Mouse (Mus musculus): ENCODE measurements at regions not wholly inside any gene's neighbourhood (a gene's known extent, or its start where the extent isn't known, plus 50 kb on each side); places are given as distances from the start of the nearest gene placed in this dataset.
A peak's percentile ranks its signal among the peaks of the same experiment; 100 is the strongest.

DNA sequence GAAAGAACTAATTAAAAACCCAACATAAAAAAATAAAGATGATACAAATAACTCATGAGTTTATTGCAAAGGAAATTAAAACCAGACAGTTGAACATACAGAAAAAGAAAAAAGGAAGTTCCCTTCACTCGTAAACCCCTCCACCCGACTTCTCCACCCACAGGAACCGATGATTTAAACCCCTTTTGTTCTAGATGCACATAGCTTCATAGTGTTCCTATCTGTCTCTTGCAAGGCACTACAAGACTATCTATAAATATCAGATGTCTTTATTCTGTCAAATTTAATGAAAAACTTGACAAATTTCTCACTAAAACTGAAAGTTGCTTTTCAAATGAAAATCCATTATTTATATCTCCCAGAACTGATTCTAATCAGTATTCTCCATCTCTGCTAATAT, 100.2 kb downstream of the Kctd12 start:
- no peak for DNase-seq (ENCODE audit: low spot score in 2 of 2)

DNA sequence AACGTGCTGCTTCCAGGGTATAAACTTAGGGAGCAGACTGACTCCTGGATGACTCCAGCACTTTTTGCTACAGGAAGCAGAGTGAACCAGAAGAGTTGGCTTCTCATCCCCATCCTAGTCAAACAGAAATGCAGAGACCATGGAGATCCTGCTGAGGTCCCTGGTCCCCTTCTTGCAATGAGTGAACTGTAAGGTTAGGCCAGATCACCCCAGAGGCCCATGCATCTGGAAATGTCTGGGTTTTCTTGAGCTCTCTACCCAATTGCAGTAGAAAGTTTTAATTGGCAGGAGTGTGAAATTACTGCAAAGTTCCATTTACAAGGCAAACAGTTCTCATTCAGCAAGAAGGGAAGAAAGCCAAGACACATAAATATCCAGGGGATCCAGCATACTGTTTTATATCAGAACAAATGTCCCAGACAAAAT, 101.8 kb downstream of the Kctd12 start:
- no peak for DNase-seq (ENCODE audit: low spot score in 2 of 2)

GRCm38 (mm10) chr14:102878572-102878971, 103.9 kb downstream of the Kctd12 start:
- no peak for DNase-seq (ENCODE audit: low spot score in 2 of 2)

DNA sequence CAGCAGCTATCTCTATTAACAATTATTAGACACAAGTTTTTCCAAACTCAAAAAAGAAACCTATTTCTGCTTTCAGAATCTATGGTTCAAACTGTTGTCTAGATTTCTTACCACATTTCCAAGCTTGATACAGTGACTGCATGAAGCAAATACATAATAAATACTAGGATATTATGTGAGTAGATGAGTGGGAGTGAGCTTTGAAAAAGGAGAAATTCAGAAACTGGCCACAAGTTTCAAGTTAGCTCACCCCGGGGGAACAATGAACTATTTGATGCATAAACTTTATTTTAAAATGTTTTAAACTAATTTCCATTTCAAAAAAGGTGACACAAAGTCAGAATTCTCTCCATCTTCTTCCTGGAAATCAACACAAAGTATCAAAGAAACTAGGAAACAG, 114.3 kb downstream of the Kctd12 start:
- no peak for DNase-seq (ENCODE audit: low spot score in 2 of 2)

GRCm38 (mm10) chr14:102867697-102868096, 114.7 kb downstream of the Kctd12 start:
- no peak for DNase-seq (ENCODE audit: low spot score in 2 of 2)

DNA sequence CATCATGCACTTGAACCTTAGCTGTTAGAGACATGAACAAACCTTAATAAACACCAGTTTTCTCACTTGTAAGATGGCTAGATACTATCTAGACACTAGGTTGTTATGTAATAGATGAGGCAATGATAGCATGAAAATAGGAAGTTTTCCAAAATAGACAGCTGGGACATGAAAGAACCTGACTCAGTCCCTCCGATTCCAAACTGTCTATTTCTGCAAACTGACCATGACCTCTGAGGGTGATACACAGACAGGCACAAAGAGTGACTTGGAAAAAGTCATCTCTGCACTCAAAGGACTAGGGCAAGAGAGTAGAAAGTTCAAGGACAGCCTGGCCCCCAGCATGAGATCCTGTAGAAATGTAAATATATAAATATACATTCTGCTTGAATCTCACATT, 115.9 kb downstream of the Kctd12 start:
- no peak for DNase-seq (ENCODE audit: low spot score in 2 of 2)

DNA sequence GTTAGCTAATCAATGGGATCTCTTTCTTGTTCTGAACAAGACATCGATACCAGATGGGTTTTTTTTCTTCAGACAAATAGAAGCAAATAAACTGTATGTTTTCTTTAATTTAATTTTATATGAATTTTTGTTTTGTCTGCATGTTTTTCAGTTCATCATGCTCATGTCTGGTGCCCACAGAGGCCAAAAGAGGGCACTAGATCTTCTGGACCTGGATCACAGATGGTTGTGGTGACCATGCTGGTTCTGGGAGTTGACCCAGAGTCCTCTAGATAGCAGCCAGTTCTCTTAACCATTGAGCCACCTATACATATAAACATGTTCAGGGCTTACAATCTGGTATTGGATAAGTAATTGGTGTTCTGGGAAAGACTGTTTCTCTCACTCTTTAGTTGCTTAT, 120.7 kb downstream of the Kctd12 start:
- no peak for DNase-seq (ENCODE audit: low spot score in 2 of 2)

- no peak for DNase-seq (ENCODE audit: low spot score in 2 of 2)
These were observed 123.0 kb downstream of the Kctd12 start for GRCm38 (mm10) chr14:102859361-102859871.

DNA sequence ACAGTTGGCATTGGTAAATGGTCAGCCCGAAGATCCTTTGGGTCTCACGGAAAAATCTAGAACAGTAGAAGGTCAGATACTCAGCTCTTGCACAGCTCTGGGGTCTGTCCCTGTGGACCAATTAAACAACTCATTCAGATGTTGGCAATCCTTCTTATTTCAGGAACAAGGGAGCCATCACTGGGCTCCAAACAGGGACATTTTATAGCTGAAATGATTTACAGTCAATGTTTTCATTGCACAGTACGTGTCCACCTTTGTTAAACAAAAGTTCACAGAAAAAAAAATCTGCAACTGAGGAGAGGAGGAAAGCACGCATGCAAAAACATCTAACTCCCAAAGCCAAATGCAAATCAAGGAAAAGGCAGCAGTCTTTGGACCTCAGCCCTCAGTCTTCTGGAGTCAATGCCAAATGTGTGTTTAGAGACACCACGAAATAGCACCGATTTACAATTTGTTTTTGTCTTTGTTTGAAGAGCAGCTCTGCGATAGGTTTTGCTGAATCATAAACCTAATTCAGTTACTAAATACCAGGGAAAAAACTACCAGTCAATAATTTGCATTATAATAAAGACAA, 127.1 kb downstream of the Kctd12 start:
- DNase-seq (ENCODE audit: low spot score in 2 of 2): no peak

GRCm38 (mm10) chr14:102843700-102844099, 138.7 kb downstream of the Kctd12 start:
- DNase-seq (ENCODE audit: low spot score in 2 of 2): no peak

DNA sequence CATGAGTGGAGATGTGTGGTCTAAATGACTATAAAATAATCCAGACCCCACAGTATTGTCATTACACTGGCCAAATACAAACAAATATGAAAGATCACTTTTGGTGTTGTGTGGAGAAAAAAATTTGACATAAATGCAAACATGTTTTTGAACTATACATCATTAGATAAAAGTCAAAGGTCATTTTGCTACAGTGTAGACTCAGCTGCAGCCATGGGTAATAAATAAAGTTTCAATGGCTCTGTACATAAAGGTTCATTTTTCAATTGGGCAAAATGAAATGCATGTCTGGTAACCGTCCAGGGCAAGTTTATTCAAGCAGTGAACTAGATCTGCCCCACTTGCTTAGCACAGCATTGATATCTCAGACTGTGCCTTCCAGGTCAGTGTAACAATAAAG, 144.8 kb downstream of the Kctd12 start:
- no peak for DNase-seq (ENCODE audit: low spot score in 2 of 2)

DNA sequence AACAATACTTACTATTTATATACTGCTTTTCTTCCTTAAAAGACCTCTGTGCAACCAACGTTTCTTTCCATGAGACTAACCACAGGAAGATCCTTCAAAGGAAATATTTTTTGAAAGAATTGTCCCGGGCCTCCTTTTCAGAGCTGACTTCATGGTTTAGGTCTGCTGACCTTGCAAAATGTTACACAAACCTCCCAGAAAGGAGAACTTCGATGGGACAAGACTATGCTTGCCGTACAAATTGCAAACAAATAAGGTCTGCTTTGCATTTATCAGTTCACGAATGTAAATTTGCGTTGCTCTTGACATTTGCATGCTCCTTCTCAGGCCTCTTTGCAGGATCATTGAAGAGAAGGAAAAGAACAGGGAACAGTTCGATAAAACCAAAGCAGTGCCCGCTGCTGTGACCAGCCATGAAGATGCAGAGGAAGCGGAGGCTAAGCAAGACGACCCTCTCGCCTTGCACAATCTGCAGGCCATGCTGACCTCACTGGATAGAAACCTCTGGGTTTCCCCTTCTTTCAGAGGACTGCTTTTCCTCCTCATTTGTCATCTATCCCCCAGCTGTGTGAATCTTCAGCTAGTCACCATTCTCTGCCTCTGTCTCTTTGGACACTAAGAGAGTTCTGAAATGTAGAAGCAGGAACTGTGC, 147.2 kb downstream of the Kctd12 start:
- no peak for DNase-seq (ENCODE audit: low spot score in 2 of 2)

GRCm38 (mm10) chr14:102828442-102828841, 154.0 kb downstream of the Kctd12 start:
- DNase-seq (ENCODE audit: low spot score in 2 of 2): no peak

DNA sequence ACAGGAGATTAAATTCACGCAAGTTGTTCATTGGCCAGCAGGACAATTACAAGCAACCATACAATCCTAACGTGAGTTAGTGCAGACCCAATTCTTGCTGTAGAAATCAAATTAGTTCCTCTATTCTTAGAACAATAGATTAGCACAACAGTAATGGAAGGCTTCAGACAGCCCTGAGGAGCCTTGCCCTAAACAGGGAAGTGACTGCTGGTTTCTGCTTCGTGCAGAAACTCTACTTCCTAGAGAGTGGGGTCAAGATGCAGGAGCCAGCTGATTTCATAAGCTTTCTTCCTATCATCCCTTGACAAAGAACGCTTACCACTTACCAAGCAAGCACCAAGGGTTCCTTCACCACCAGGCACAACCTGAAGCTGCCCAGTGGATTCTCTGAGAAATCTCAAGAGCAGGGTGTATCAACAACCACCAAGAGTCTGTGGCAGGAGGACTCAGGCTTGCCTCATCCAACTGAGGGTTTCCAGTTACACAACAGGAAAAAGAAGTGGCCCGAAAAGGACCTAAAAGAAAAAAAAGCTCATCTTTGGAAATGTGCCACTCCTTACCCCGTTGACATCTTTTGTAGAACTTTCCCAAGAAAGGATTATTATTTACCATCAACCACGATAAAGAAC, 154.6 kb downstream of the Kctd12 start:
- no peak for DNase-seq (ENCODE audit: low spot score in 2 of 2)

DNA sequence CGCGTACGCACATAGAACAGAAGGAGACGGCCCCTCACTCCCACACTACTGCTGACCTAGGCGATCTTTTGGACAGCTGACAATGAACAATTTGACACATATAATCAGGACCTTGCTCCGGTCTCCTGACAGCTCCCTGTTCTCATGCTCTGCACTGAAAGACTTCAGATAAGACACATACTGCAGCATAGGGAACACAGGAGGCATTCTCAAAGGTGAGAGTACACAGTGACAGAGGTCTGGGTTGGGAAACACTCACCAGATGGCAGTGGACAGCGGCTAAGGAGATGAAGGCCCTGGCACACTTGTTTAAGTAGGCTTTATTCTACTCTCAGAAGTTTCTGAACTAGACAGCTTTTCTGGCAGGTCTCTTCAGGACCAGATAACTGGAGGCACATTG, 156.9 kb downstream of the Kctd12 start:
- DNase-seq (ENCODE audit: low spot score in 2 of 2): no peak

DNA sequence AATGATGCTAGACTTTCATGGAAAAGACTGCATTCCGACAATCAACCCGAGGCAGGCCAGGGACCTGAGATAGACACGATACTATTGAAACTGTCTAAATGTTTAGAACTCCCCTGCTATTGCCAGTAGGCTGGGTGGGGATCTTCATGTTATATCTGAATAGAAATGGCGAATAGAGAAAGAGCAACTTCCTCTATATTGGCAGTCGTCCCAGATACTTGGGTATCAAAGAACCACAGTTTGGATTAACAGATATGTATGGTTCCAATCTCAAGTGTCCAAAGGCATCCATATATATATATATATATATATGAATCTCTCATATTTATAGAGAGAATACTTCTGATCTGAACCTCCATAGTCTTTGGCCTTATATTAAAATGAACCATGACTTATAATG, 161.8 kb downstream of the Kctd12 start:
- no peak for DNase-seq (ENCODE audit: low spot score in 2 of 2)

GRCm38 (mm10) chr14:102811678-102812081, 170.8 kb downstream of the Kctd12 start:
- no peak for DNase-seq (ENCODE audit: low spot score in 2 of 2)

- DNase-seq (ENCODE audit: low spot score in 2 of 2): no peak
These were observed 171.4 kb downstream of the Kctd12 start for GRCm38 (mm10) chr14:102811022-102811421.

DNA sequence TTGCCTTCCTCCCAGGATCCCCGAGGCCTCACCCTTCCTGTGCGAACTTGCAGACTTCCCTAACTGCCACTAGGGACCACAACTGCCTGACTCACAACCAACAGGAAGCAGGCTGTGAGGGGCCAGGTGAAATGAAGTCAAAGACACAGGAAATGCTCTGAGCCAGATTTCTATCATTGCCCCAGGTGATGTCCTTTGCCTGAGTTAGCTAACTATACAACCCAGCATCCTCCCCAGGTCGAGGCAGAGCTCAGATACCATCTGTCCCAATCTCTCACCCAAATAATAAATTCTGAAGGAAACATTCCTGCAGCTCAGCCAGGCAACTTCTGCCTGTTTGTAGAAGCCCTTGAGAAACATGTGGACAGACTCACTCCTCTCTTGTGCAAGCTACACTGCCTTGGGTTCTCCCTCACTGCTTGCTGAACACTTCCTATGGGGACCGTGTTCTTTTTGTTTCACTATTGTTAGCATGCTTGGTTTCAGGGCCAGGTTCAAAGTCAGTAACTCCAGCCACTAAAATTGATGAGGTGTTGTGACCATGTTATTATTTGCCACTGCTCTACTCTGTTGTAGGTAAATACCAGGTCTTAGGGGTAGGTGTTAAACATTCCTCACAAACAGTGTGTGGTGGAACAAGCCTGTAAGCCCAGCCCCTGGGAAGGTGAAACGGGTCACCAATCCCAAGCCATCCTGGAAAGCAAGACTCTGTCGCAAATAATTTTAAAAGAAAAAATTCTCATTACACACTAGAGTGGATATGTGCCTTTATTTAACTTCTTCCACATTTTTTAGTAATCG, 172.1 kb downstream of the Kctd12 start:
- no peak for DNase-seq (ENCODE audit: low spot score in 2 of 2)

- DNase-seq (ENCODE audit: low spot score in 2 of 2): peak in 1 of 2 experiments; percentile 14
These were observed 176.2 kb downstream of the Kctd12 start for GRCm38 (mm10) chr14:102805936-102806923.

DNA sequence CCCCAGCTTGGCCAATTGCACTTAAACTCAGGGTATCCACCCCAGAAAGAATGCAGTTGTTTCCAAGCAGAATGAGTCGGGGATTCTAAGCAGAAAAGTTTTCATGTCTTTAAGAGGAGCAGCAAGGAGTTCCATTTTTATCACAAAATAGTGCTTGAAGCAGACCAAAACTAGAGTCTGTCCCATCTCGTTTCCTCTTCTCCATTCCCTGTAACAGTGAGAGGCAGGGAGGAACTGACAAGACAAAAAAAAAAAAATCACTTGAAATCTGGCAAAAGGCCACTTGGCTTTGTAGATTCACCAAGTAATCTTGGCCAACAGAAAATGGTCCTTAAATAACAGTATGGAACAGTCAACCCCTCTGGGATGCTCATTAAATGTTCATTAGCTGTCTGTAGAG, 186.8 kb downstream of the Kctd12 start:
- no peak for DNase-seq (ENCODE audit: low spot score in 2 of 2)
